Mouse (Mus musculus): ENCODE data around the gene Pafah1b3.

DNA sequence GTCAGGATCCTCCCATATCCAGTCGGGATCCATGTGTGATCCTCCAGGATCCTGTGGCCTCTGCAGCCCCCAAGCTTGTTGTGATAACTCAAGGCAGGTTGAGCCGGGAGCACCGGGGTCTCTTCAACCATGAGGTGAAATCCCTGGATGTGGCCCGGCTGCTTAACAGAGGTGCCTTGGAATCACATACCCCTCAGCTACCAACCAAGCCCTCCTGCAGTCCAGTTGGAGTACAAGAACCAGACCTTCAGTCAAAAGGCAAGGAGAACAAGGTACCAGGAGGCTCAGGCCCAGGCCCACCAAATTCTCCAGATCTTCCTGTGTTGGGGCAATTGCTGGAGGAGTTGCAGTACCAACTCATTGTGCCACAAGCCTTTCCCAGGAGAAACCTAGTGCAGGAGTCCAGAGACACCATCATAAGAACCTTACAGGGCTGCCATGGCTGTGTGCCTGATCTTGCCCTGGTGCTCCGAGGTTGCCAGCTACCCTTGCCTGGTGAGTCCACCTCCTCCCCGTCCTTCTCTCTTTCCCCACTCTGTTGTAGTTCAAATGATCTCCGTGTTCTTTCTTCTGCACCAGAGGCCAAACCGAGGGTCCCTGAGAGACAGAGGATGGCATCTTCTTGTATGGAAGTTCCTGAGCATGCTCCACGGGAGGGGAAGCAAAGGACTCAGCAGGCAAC is 5.4 kb upstream of the Pafah1b3 start:
- TF ChIP-seq CTCF (IDR thresholded peaks at IDR 0.05; ENCODE audit: insufficient read depth, low read length), result no peak
- TF ChIP-seq POLR2A (IDR thresholded peaks at IDR 0.05; ENCODE audit: borderline replicate concordance, extremely low read depth, low read depth, low read length), result no peak
